In genomic region chr3:34115806-34116205, GRCm38 (mm10) we compare ENCODE assay signal across 16 mouse cellular contexts. TPM values are rescaled to one million over a fixed set of nuclear protein-coding genes. Genes with fewer than 3 reads are reported as not detected.
A peak's percentile ranks its signal among the peaks of the same experiment; 100 is the strongest.
DNase-seq lines count a peak whose midpoint lies in the region; ATAC-seq lines count a peak whose summit lies in the region.
"Had no signal": no experiment of that assay in that cellular context is flagged by ENCODE, and none has a peak within 500 bp of the region (broad histone marks: within the 10 kb centered on the region; RNA-seq: fewer than 3 reads in every experiment).

No protein-coding gene starts in this region.

- no peak overlapping the region for H3K9ac ChIP-seq in forebrain, embryonic 13.5 days
- no peak overlapping the region for H3K9ac ChIP-seq in forebrain, embryonic 11.5 days (ENCODE audit: low read length)
- no peak overlapping the region for H3K9ac ChIP-seq in hindbrain, embryonic 15.5 days
- H3K9ac ChIP-seq in neural tube, embryonic 15.5 days (replicated peaks) = no peak overlapping the region; the same call in 1 of the 2 replicates
- H3K9ac ChIP-seq: embryonic facial prominence, embryonic 12.5 days; kidney, embryonic 15.5 days; limb, embryonic 13.5 days; liver, postnatal 0 days; stomach, embryonic 15.5 days had no signal

- peak overlapping the region; percentile 1; the same call in 1 of the 2 replicates for H3K4me2 ChIP-seq in forebrain, embryonic 13.5 days
- no peak overlapping the region for H3K4me2 ChIP-seq in forebrain, embryonic 11.5 days (ENCODE audit: low read depth, low read length, severe bottlenecking)
- H3K4me2 ChIP-seq in hindbrain, embryonic 15.5 days = peak overlapping the region; percentile 28
- peak overlapping the region; percentile 19; the same call in 1 of the 2 replicates for H3K4me2 ChIP-seq in neural tube, embryonic 15.5 days
- H3K4me2 ChIP-seq: embryonic facial prominence, embryonic 12.5 days; kidney, embryonic 15.5 days; limb, embryonic 13.5 days; stomach, embryonic 15.5 days had no signal

- ATAC-seq in forebrain, embryonic 13.5 days = no peak
- ATAC-seq in forebrain, embryonic 11.5 days (replicated peaks; ENCODE audit: low FRiP score) = no peak
- peak; percentile 45; the same call in 1 of the 2 replicates for ATAC-seq in hindbrain, embryonic 15.5 days (ENCODE audit: low FRiP score, low read depth)
- peak; percentile 38; the same call in 1 of the 2 replicates for ATAC-seq in neural tube, embryonic 15.5 days (ENCODE audit: low FRiP score)
- no peak for ATAC-seq in cerebellum, adult (ENCODE audit: insufficient number of reproducible peaks, low FRiP score, low TSS enrichment)
- no peak for ATAC-seq in inflammation-experienced regulatory T-cells, adult 6 months
- ATAC-seq: liver, postnatal 0 days had no signal

- H3K4me1 ChIP-seq in forebrain, embryonic 13.5 days = peaks cover 3% of the 10 kb centered on the region
- no peaks in the 10 kb centered on the region for H3K4me1 ChIP-seq in forebrain, embryonic 11.5 days (replicated peaks; ENCODE audit: control insufficient read depth, insufficient read depth, low read length)
- H3K4me1 ChIP-seq in hindbrain, embryonic 15.5 days (replicated peaks) = peaks cover 3% of the 10 kb centered on the region; the same call in 1 of the 2 replicates
- 0 out of 2 replicates have a peak, but pooled peaks cover 4% of the 10 kb centered on the region for H3K4me1 ChIP-seq in neural tube, embryonic 15.5 days
- H3K4me1 ChIP-seq: embryonic facial prominence, embryonic 12.5 days; kidney, embryonic 15.5 days; limb, embryonic 13.5 days; stomach, embryonic 15.5 days had no signal

- intact Hi-C loops in left cerebral cortex, postnatal 14 days (cut with DNase I) = no loop called here

- no peaks in the 10 kb centered on the region for H3K36me3 ChIP-seq in forebrain, embryonic 13.5 days (ENCODE audit: poor library complexity, severe bottlenecking)
- H3K36me3 ChIP-seq in forebrain, embryonic 11.5 days (ENCODE audit: control insufficient read depth, insufficient read depth, low read length) = no peaks in the 10 kb centered on the region
- no peaks in the 10 kb centered on the region for H3K36me3 ChIP-seq in hindbrain, embryonic 15.5 days
- H3K36me3 ChIP-seq in neural tube, embryonic 15.5 days = no peaks in the 10 kb centered on the region
- H3K36me3 ChIP-seq: embryonic facial prominence, embryonic 12.5 days; kidney, embryonic 15.5 days; limb, embryonic 13.5 days; stomach, embryonic 15.5 days had no signal

- no peaks in the 10 kb centered on the region for H3K9me3 ChIP-seq in forebrain, embryonic 13.5 days (replicated peaks)
- H3K9me3 ChIP-seq in forebrain, embryonic 11.5 days (ENCODE audit: control insufficient read depth, low read length) = no peaks in the 10 kb centered on the region
- no peaks in the 10 kb centered on the region for H3K9me3 ChIP-seq in hindbrain, embryonic 15.5 days
- no peaks in the 10 kb centered on the region for H3K9me3 ChIP-seq in neural tube, embryonic 15.5 days (replicated peaks)
- H3K9me3 ChIP-seq: embryonic facial prominence, embryonic 12.5 days; kidney, embryonic 15.5 days; limb, embryonic 13.5 days; stomach, embryonic 15.5 days had no signal

- no peak overlapping the region for H3K4me3 ChIP-seq in forebrain, embryonic 13.5 days
- H3K4me3 ChIP-seq in forebrain, embryonic 11.5 days (ENCODE audit: low read depth, low read length) = no peak overlapping the region
- no peak overlapping the region for H3K4me3 ChIP-seq in hindbrain, embryonic 15.5 days
- no peak overlapping the region for H3K4me3 ChIP-seq in neural tube, embryonic 15.5 days (replicated peaks)
- H3K4me3 ChIP-seq: embryonic facial prominence, embryonic 12.5 days; kidney, embryonic 15.5 days; limb, embryonic 13.5 days; stomach, embryonic 15.5 days had no signal

- no peak overlapping the region for H3K27ac ChIP-seq in forebrain, embryonic 13.5 days
- no peak overlapping the region for H3K27ac ChIP-seq in forebrain, embryonic 11.5 days (ENCODE audit: low read depth, low read length)
- no peak overlapping the region for H3K27ac ChIP-seq in hindbrain, embryonic 15.5 days (replicated peaks)
- H3K27ac ChIP-seq in neural tube, embryonic 15.5 days (replicated peaks) = no peak overlapping the region
- H3K27ac ChIP-seq: embryonic facial prominence, embryonic 12.5 days; kidney, embryonic 15.5 days; limb, embryonic 13.5 days; stomach, embryonic 15.5 days had no signal

- H3K27me3 ChIP-seq in forebrain, embryonic 13.5 days = no peaks in the 10 kb centered on the region
- H3K27me3 ChIP-seq in forebrain, embryonic 11.5 days (ENCODE audit: control insufficient read depth, insufficient read depth, low read length) = no peaks in the 10 kb centered on the region
- no peaks in the 10 kb centered on the region for H3K27me3 ChIP-seq in hindbrain, embryonic 15.5 days
- H3K27me3 ChIP-seq in neural tube, embryonic 15.5 days (replicated peaks) = no peaks in the 10 kb centered on the region
- H3K27me3 ChIP-seq: embryonic facial prominence, embryonic 12.5 days; kidney, embryonic 15.5 days; limb, embryonic 13.5 days; stomach, embryonic 15.5 days had no signal

- DNase-seq in forebrain, embryonic 11.5 days (ENCODE audit: low spot score) = no peak
- peak; percentile 22 for DNase-seq in left cerebral cortex, adult 11 months (ENCODE audit: low spot score)
- DNase-seq in left cerebral cortex, postnatal 14 days (ENCODE audit: low spot score in 2 of 2) = no peak
- DNase-seq: cerebellum, adult 8-10 months; liver, postnatal 0 days; lung, postnatal 4 days; thymus, postnatal 25 days had no signal

- 25% methylated on average over 6 of the region's 6 CpGs for WGBS in forebrain, embryonic 13.5 days
- WGBS in forebrain, embryonic 11.5 days = 35% methylated on average over 6 of the region's 6 CpGs
- 16% methylated on average over 6 of the region's 6 CpGs for WGBS in hindbrain, embryonic 15.5 days
- 21% methylated on average over 6 of the region's 6 CpGs for WGBS in neural tube, embryonic 15.5 days

RNA-seq across cellular contexts. Expression of gene Dnajc19, which starts 34.7 kb away (rescaled TPM):
- polyA plus RNA-seq in forebrain, embryonic 13.5 days (2015; fragmentation: Nextera tagmentation; extraction: Ambion mirVana) = 147 and 162 TPM in 2 replicates
- polyA plus RNA-seq in forebrain, embryonic 11.5 days (2014; fragmentation: Nextera tagmentation; extraction: Ambion mirVana) = 166 and 168 TPM in 2 replicates
- 10 to 100 TPM; 50.9 to 59.4 TPM for total RNA-seq in left cerebral cortex, postnatal 14 days (2021)
- polyA plus RNA-seq in hindbrain, embryonic 15.5 days (2015; fragmentation: Nextera tagmentation; extraction: Ambion mirVana) = 119 and 128 TPM in 2 replicates
- polyA plus RNA-seq in neural tube, embryonic 15.5 days (2015; fragmentation: Nextera tagmentation; extraction: Ambion mirVana) = 132 and 133 TPM in 2 replicates
- polyA plus RNA-seq in inflammation-experienced regulatory T-cells, adult 6 months (2017; shearing (Covaris generic)) = 100 to 1,000 TPM; 126 to 168 (median 147) TPM

Comparison
In these comparisons a context has a peak if more than half of its experiments do, and no peak if none do; other contexts are left out.
1. ATAC-seq: peak in hindbrain, embryonic 15.5 days (single experiment) and neural tube, embryonic 15.5 days (single experiment); none in forebrain, embryonic 13.5 days (single experiment), forebrain, embryonic 11.5 days (single experiment), cerebellum, adult (single experiment) and inflammation-experienced regulatory T-cells, adult 6 months (single experiment).